Mouse (Mus musculus): Measurements from ENCODE around the gene Zfp710.

Gene Zfp710

GRCm38 (mm10) chr7:80076961-80077716 lies 52.5 kb downstream of the Zfp710 start:
- Histone ChIP-seq H3K36me3 (ENCODE audit: insufficient read depth, low read length) (peaks cover 91% of the 10 kb centered on the region), H3K27me3 (ENCODE audit: insufficient read depth, low read length) (no peaks in the 10 kb centered on the region), H3K4me3 (replicated peaks; ENCODE audit: low read length) (no peak overlapping the region), H3K4me1 (replicated peaks; ENCODE audit: low read depth, low read length) (peaks cover 98% of the 10 kb centered on the region), H3K9me3 (ENCODE audit: low read length) (no peaks in the 10 kb centered on the region)
- TF ChIP-seq NANOG (IDR thresholded peaks at IDR 0.05; ENCODE audit: borderline replicate concordance, low read length) (no peak), CTCF (conservative IDR thresholded peaks at IDR 0.05; ENCODE audit: low read length) (no peak), POU5F1 (IDR thresholded peaks at IDR 0.05; ENCODE audit: borderline replicate concordance, low read length) (no peak)

GRCm38 (mm10) chr7:80077801-80078200 lies 53.2 kb downstream of the Zfp710 start:
- Histone ChIP-seq H3K27me3 (ENCODE audit: insufficient read depth, low read length) (no peaks in the 10 kb centered on the region), H3K4me1 (replicated peaks; ENCODE audit: low read depth, low read length) (peaks cover 98% of the 10 kb centered on the region), H3K9me3 (ENCODE audit: low read length) (no peaks in the 10 kb centered on the region), H3K4me3 (replicated peaks; ENCODE audit: low read length) (peak overlapping the region; percentile 29; the same call in 1 of the 2 replicates), H3K36me3 (ENCODE audit: insufficient read depth, low read length) (peaks cover 91% of the 10 kb centered on the region)
- TF ChIP-seq CTCF (conservative IDR thresholded peaks at IDR 0.05; ENCODE audit: low read length) (no peak), POU5F1 (IDR thresholded peaks at IDR 0.05; ENCODE audit: borderline replicate concordance, low read length) (no peak), NANOG (IDR thresholded peaks at IDR 0.05; ENCODE audit: borderline replicate concordance, low read length) (no peak)

- Histone ChIP-seq H3K4me1 (replicated peaks; ENCODE audit: low read depth, low read length) (peaks cover 98% of the 10 kb centered on the region), H3K36me3 (ENCODE audit: insufficient read depth, low read length) (peaks cover 91% of the 10 kb centered on the region), H3K27me3 (ENCODE audit: insufficient read depth, low read length) (no peaks in the 10 kb centered on the region), H3K9me3 (ENCODE audit: low read length) (no peaks in the 10 kb centered on the region), H3K4me3 (replicated peaks; ENCODE audit: low read length) (peak overlapping the region; percentile 7; the same call in 1 of the 2 replicates)
- TF ChIP-seq POU5F1 (IDR thresholded peaks at IDR 0.05; ENCODE audit: borderline replicate concordance, low read length) = no peak
Measured at GRCm38 (mm10) chr7:80078792-80079301, 54.2 kb downstream of the Zfp710 start.

- H3K4me3 ChIP-seq (replicated peaks; ENCODE audit: low read length) = peak overlapping the region; percentile 66
- peaks cover 92% of the 10 kb centered on the region for H3K36me3 ChIP-seq (ENCODE audit: insufficient read depth, low read length)
- H3K27me3 ChIP-seq (ENCODE audit: insufficient read depth, low read length) = no peaks in the 10 kb centered on the region
- TF ChIP-seq POU5F1 (IDR thresholded peaks at IDR 0.05; ENCODE audit: borderline replicate concordance, low read length) (no peak), NANOG (IDR thresholded peaks at IDR 0.05; ENCODE audit: borderline replicate concordance, low read length) (no peak), CTCF (conservative IDR thresholded peaks at IDR 0.05; ENCODE audit: low read length) (no peak)
- no peaks in the 10 kb centered on the region for H3K9me3 ChIP-seq (ENCODE audit: low read length)
- peaks cover 97% of the 10 kb centered on the region for H3K4me1 ChIP-seq (replicated peaks; ENCODE audit: low read depth, low read length)
Measured at GRCm38 (mm10) chr7:80081586-80082554, 57.3 kb downstream of the Zfp710 start.

- peaks cover 95% of the 10 kb centered on the region for H3K4me1 ChIP-seq (replicated peaks; ENCODE audit: low read depth, low read length)
- no peaks in the 10 kb centered on the region for H3K27me3 ChIP-seq (ENCODE audit: insufficient read depth, low read length)
- no peaks in the 10 kb centered on the region for H3K9me3 ChIP-seq (ENCODE audit: low read length)
- TF ChIP-seq CTCF (conservative IDR thresholded peaks at IDR 0.05; ENCODE audit: low read length) = peak; percentile 85
- no peak for TF ChIP-seq NANOG (IDR thresholded peaks at IDR 0.05; ENCODE audit: borderline replicate concordance, low read length)
- TF ChIP-seq POU5F1 (IDR thresholded peaks at IDR 0.05; ENCODE audit: borderline replicate concordance, low read length) = no peak
- no peak overlapping the region for H3K4me3 ChIP-seq (replicated peaks; ENCODE audit: low read length)
- H3K36me3 ChIP-seq (ENCODE audit: insufficient read depth, low read length) = peaks cover 96% of the 10 kb centered on the region
Measured at GRCm38 (mm10) chr7:80084484-80084931, 59.9 kb downstream of the Zfp710 start.

GRCm38 (mm10) chr7:80085970-80086715 lies 61.5 kb downstream of the Zfp710 start:
- no peaks in the 10 kb centered on the region for H3K27me3 ChIP-seq (ENCODE audit: insufficient read depth, low read length)
- peak overlapping the region; percentile 50 for H3K4me3 ChIP-seq (replicated peaks; ENCODE audit: low read length)
- TF ChIP-seq NANOG (IDR thresholded peaks at IDR 0.05; ENCODE audit: borderline replicate concordance, low read length) (no peak), CTCF (conservative IDR thresholded peaks at IDR 0.05; ENCODE audit: low read length) (no peak), POU5F1 (IDR thresholded peaks at IDR 0.05; ENCODE audit: borderline replicate concordance, low read length) (no peak)
- H3K9me3 ChIP-seq (ENCODE audit: low read length) = no peaks in the 10 kb centered on the region
- H3K4me1 ChIP-seq (replicated peaks; ENCODE audit: low read depth, low read length) = peaks cover 95% of the 10 kb centered on the region
- H3K36me3 ChIP-seq (ENCODE audit: insufficient read depth, low read length) = peaks cover 97% of the 10 kb centered on the region

- peaks cover 95% of the 10 kb centered on the region for H3K4me1 ChIP-seq (replicated peaks; ENCODE audit: low read depth, low read length)
- H3K4me3 ChIP-seq (replicated peaks; ENCODE audit: low read length) = no peak overlapping the region
- no peaks in the 10 kb centered on the region for H3K9me3 ChIP-seq (ENCODE audit: low read length)
- no peak for TF ChIP-seq NANOG (IDR thresholded peaks at IDR 0.05; ENCODE audit: borderline replicate concordance, low read length)
- no peak for TF ChIP-seq CTCF (conservative IDR thresholded peaks at IDR 0.05; ENCODE audit: low read length)
- no peak for TF ChIP-seq POU5F1 (IDR thresholded peaks at IDR 0.05; ENCODE audit: borderline replicate concordance, low read length)
- H3K27me3 ChIP-seq (ENCODE audit: insufficient read depth, low read length) = no peaks in the 10 kb centered on the region
- peaks cover 97% of the 10 kb centered on the region for H3K36me3 ChIP-seq (ENCODE audit: insufficient read depth, low read length)
Measured at GRCm38 (mm10) chr7:80088191-80088590, 63.6 kb downstream of the Zfp710 start.

All from E14TG2a.4 (cell line).